Mouse (Mus musculus): Measurements from ENCODE around the gene Cd59a. TPM values are rescaled to one million over a fixed set of nuclear protein-coding genes. Genes with fewer than 3 reads are reported as not detected.
A peak's percentile ranks its signal among the peaks of the same experiment; 100 is the strongest.
"Not testable (repeated sequence)": the region's sequence is repeated elsewhere in the genome, so short reads cannot be mapped to it uniquely, and the experiment has no call there.

Gene Cd59a
- polyA plus RNA-seq, 1 experiment from 2014 or later, result 19.8 TPM

DNA sequence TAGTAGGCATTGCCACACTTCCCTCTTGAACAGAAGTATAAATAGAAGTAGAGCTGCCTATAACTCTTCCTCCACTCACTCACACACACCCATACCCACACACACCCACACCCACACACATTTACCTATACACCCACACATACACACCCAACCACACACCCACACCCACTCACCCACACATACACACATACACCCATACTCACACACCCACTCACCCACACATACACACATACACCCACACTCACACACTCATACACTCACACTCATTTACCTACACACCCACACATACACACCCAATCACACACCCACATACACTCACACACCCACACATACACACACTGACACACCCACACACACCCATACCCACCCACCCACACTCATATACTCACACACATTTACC lies 13.1 kb upstream of the Cd59a start:
- Histone ChIP-seq H3K27ac (no peak overlapping the region), H3K4me1 (no peaks in the 10 kb centered on the region), H3K9me3 (no peaks in the 10 kb centered on the region), H3K4me3 (no peak overlapping the region), H3K27me3 (no peaks in the 10 kb centered on the region), H3K4me2 (replicated peaks) (no peak overlapping the region), H3K36me3 (no peaks in the 10 kb centered on the region), H3K9ac (no peak overlapping the region)
- ATAC-seq (ENCODE audit: low FRiP score, low read depth), result no peak

DNA sequence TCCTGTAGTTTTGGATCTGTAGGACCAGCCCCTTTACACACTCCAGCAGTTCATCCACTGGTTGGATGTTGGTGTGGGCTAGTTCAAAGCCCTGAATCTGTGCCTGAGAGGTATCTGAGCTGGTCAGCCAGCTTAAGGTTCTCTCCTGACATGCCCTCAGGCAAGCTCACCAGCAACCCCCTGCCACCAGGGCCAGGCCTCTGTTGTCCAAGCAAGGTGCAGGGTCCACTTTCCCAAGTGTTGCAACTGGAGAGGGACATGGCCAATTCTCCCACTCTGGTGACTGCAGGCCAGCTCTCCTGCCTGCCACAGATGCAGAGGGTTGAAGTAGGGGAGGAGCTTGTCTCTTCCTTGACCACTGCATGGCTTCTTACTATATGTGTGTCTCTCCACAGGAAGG lies 11.6 kb upstream of the Cd59a start:
- not testable (repeated sequence) for ATAC-seq (ENCODE audit: low FRiP score, low read depth)

DNA sequence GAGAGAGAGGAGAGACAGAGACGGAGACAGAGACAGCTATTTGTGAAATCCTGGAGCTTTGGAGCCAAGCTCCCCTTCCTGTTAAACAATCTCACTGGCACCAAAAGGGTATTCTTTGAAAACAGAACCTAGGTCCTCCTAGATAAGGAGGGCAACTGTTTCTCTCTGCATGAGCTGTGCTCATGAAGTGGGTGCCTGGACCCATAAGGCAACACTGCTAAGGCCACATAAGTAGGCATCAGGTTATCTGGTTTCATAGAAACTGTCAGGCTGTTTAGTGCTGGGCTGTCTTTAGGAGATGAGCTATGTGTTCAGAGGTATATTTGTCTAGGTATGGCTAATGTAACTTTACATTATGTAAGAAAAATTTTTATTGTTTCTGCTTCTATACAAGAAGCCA lies 8.0 kb upstream of the Cd59a start:
- not testable (repeated sequence) for H3K4me1 ChIP-seq; H3K27ac ChIP-seq; H3K9me3 ChIP-seq; H3K27me3 ChIP-seq; H3K4me3 ChIP-seq; H3K9ac ChIP-seq; H3K4me2 ChIP-seq (replicated peaks); ATAC-seq (ENCODE audit: low FRiP score, low read depth); H3K36me3 ChIP-seq
- 86% methylated on average over 1 of the region's 1 CpGs for WGBS

More for the DNA sequence above, 11.6 kb upstream of the Cd59a start:
- H3K4me2 ChIP-seq (replicated peaks); H3K9ac ChIP-seq; H3K27ac ChIP-seq; H3K27me3 ChIP-seq; H3K4me3 ChIP-seq; H3K9me3 ChIP-seq; H3K4me1 ChIP-seq; H3K36me3 ChIP-seq: not testable (repeated sequence)

DNA sequence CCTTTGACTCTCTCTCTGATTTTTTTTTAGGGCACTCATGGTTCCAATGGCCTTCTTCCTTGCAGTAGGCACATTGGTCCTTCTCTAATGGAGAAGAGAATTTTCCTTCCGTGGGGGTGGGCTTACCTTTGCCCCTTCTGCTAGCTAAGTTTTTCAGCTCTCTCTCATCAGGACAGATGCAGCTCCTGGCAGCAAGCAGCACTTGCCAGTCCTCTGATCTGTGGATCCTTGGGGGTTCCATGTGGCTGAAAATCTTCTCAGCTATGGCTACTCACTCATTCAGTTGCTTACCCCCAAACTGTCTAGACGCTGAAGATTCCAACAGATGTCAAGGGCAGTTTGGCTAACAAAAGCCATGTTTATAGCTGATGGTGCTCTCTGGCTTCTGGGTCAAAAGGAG lies 2.3 kb upstream of the Cd59a start:
- Histone ChIP-seq H3K9ac (no peak overlapping the region), H3K27me3 (no peaks in the 10 kb centered on the region), H3K27ac (no peak overlapping the region), H3K4me2 (replicated peaks) (no peak overlapping the region), H3K9me3 (no peaks in the 10 kb centered on the region), H3K4me3 (no peak overlapping the region), H3K36me3 (no peaks in the 10 kb centered on the region), H3K4me1 (peaks cover 11% of the 10 kb centered on the region)
- no peak for ATAC-seq (ENCODE audit: low FRiP score, low read depth)
- 64% methylated on average over 2 of the region's 2 CpGs for WGBS

DNA sequence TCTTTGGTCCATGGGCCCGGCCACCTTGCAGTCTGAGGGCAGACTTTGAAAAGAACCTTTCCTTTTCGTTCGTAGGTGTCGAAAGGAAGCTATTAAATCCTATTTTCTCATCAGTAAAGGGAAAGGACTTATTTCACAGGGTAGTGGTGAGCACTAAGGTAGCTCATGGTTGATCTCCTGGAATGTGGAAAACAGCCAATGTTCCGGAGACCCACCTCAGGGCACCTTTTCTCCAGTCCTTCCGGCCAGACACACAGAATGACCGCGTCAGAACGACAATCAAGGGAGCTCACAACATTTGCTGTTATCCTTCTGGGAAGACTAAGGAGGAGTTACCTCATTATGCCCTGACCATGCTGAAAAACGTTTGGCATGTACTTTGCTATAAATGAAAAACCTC lies 655 bp downstream of the Cd59a start:
- H3K27me3 ChIP-seq, result no peaks in the 10 kb centered on the region
- H3K27ac ChIP-seq, result peak overlapping the region; percentile 67; the same call in 1 of the 2 replicates
- ATAC-seq (ENCODE audit: low FRiP score, low read depth), result 0 out of 2 replicates have a peak, but pooled peaks have one; percentile 5
- no peaks in the 10 kb centered on the region for H3K9me3 ChIP-seq
- H3K36me3 ChIP-seq, result no peaks in the 10 kb centered on the region
- WGBS, result 42% methylated on average over 10 of the region's 10 CpGs
- peak overlapping the region; percentile 50 for H3K4me3 ChIP-seq
- peaks cover 13% of the 10 kb centered on the region for H3K4me1 ChIP-seq
- H3K4me2 ChIP-seq (replicated peaks), result peak overlapping the region; percentile 73
- peak overlapping the region; percentile 61 for H3K9ac ChIP-seq

DNA sequence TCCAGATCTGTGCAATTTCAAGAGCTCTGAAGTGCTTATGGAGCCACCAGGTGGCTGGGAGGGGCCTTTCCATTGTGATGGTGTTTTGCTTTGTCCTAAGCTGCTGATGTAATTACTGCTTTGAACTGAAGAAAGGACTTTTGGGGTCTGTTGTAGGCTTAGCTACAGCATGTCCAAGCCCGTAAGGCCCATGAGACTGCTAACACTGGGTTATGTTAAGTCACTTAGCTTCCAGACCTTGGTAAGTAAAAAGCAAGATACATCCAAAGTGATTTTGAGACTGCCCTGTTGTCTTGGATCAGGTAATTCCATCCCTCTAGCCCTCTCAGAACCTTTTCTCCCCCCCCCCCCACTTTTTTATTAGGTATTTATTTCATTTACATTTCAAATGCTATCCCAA lies 1.2 kb downstream of the Cd59a start:
- not testable (repeated sequence) for H3K27ac ChIP-seq; ATAC-seq (ENCODE audit: low FRiP score, low read depth); H3K4me3 ChIP-seq; H3K9me3 ChIP-seq; H3K27me3 ChIP-seq; H3K36me3 ChIP-seq; H3K9ac ChIP-seq
- Histone ChIP-seq H3K4me1 (peaks cover 13% of the 10 kb centered on the region), H3K4me2 (replicated peaks) (peak overlapping the region; percentile 73; the same call in 1 of the 2 replicates)
- WGBS, result 57% methylated on average over 1 of the region's 1 CpGs

DNA sequence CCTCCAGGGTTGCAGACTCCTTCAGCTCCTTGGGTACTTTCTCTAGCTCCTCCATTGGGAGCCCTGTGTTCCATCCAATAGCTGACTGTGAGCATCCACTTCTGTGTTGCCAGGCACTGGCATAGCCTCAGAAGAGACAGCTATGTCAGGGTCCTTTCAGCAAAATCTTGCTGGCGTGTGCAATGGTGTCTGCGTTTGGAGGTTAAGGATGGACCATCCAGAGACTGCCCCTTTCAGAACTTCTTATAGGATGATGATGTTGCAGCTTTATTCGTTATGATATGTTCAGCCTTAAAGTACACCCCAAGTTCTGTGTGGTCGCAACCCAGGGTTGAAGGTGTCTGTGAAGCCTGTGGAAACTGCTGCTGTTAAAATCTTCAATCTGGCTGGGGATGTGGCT lies 1.8 kb downstream of the Cd59a start:
- H3K4me3 ChIP-seq; H3K36me3 ChIP-seq; H3K27me3 ChIP-seq; H3K27ac ChIP-seq; H3K9ac ChIP-seq; H3K4me2 ChIP-seq (replicated peaks); ATAC-seq (ENCODE audit: low FRiP score, low read depth); H3K9me3 ChIP-seq: not testable (repeated sequence)
- 84% methylated on average over 4 of the region's 4 CpGs for WGBS
- peaks cover 13% of the 10 kb centered on the region for H3K4me1 ChIP-seq

DNA sequence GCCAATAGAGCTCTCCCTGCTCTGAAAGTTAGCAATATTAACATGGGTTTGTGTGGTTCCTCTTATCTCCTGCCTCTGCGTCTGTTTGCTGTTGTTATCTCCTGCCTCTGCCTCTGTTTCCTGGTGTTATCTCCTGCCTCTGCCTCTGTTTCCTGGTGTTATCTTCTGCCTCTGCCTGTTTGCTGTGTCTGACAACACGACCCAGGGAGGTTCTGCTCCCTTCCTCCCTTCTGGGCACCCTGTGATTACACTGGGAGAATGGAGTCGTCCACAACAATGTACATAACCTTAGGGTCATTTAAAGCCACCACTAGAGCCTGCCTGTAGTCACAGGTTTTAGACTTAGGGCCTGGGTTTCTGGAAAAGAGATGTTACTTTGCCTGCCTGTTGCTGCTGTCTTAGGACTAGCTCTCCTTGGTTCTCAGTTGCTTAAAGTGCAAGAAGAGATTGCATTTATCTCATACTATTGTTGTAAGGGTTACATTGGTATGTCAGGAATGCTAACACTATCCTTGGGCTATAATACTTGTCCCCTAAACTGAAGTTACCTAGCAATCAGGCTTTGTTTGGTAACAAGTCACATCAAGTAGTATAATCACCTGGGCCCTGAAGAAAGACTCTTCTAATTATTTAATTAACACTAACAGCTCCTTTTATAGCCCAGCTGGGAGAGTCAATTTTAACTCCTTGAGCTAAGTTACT lies 3.1 kb downstream of the Cd59a start:
- 37% methylated on average over 3 of the region's 3 CpGs for WGBS
- Histone ChIP-seq H3K9ac (no peak overlapping the region), H3K4me2 (replicated peaks) (no peak overlapping the region), H3K4me1 (peaks cover 13% of the 10 kb centered on the region), H3K36me3 (no peaks in the 10 kb centered on the region), H3K27me3 (no peaks in the 10 kb centered on the region), H3K27ac (no peak overlapping the region), H3K4me3 (no peak overlapping the region), H3K9me3 (no peaks in the 10 kb centered on the region)
- no peak for ATAC-seq (ENCODE audit: low FRiP score, low read depth)

DNA sequence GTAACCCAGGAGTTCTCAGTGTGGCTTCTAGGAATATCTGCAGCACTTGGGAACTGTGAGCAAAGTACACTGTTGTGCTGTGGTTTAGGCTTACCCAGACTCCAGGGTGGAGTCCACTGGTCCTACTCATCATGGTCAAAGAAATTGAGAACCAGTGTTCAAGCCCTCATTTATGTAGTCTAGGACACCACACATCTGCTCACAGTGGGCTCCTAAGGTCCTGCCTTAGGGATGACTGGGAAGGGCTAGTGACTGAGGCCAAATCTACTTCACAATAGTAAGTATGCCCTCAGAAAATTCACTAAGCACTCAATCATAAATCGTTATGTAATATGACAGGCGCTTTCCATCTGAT lies 3.6 kb downstream of the Cd59a start:
- Histone ChIP-seq H3K9ac (no peak overlapping the region), H3K9me3 (no peaks in the 10 kb centered on the region), H3K4me2 (replicated peaks) (no peak overlapping the region), H3K4me3 (no peak overlapping the region), H3K36me3 (no peaks in the 10 kb centered on the region), H3K27me3 (no peaks in the 10 kb centered on the region), H3K27ac (no peak overlapping the region), H3K4me1 (peaks cover 13% of the 10 kb centered on the region)
- 94% methylated on average over 2 of the region's 2 CpGs for WGBS
- ATAC-seq (ENCODE audit: low FRiP score, low read depth), result no peak

DNA sequence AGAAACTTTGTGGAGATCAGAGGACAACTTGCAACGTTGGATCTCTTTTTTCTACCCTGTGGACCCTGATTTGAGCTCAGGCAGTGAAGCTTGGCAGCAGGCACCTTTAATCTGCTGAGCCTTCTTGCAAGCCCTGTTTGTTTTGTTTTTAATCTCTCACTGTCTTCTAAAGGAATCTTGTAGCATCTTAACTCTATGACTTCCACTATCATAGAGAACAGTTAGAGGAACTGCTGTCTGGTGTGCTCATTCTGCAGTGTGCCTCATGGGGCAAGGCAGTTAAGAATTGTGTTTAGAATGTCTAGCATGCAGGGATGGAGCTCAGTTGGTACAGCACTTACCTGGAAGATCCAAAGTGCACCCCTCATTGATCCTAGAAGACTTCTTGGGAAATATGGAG lies 4.3 kb downstream of the Cd59a start:
- H3K4me3 ChIP-seq, result no peak overlapping the region
- no peaks in the 10 kb centered on the region for H3K27me3 ChIP-seq
- peaks cover 13% of the 10 kb centered on the region for H3K4me1 ChIP-seq
- H3K27ac ChIP-seq, result no peak overlapping the region
- ATAC-seq (ENCODE audit: low FRiP score, low read depth), result no peak
- H3K36me3 ChIP-seq, result no peaks in the 10 kb centered on the region
- H3K4me2 ChIP-seq (replicated peaks), result no peak overlapping the region
- 53% methylated on average over 1 of the region's 1 CpGs for WGBS
- H3K9ac ChIP-seq, result no peak overlapping the region
- H3K9me3 ChIP-seq, result no peaks in the 10 kb centered on the region

DNA sequence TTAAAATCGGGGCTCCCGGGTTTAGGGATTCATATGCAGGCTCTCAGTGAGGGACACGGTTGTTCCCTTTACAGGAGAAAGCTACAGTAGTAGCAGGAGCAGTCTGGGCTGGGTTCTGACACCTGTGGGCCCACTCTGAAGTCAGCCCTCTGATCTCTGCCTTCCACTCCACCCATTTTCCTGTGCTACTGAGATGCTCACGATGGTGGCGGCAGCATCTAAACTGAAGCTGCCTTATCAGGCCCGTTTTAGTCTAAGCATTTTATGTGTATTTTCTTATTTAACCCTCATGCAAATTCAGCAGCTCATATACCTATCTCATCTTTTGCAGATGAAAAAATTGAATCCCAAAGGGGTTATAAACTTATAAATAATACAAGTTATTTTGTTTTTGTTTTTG lies 9.2 kb downstream of the Cd59a start:
- no peak overlapping the region for H3K27ac ChIP-seq
- H3K36me3 ChIP-seq, result no peaks in the 10 kb centered on the region
- ATAC-seq (ENCODE audit: low FRiP score, low read depth), result no peak
- no peak overlapping the region for H3K9ac ChIP-seq
- H3K9me3 ChIP-seq, result no peaks in the 10 kb centered on the region
- H3K4me3 ChIP-seq, result no peak overlapping the region
- WGBS, result 81% methylated on average over 6 of the region's 6 CpGs
- H3K4me2 ChIP-seq (replicated peaks), result no peak overlapping the region
- H3K4me1 ChIP-seq, result 0 out of 2 replicates have a peak, but pooled peaks cover 2% of the 10 kb centered on the region
- H3K27me3 ChIP-seq, result no peaks in the 10 kb centered on the region

DNA sequence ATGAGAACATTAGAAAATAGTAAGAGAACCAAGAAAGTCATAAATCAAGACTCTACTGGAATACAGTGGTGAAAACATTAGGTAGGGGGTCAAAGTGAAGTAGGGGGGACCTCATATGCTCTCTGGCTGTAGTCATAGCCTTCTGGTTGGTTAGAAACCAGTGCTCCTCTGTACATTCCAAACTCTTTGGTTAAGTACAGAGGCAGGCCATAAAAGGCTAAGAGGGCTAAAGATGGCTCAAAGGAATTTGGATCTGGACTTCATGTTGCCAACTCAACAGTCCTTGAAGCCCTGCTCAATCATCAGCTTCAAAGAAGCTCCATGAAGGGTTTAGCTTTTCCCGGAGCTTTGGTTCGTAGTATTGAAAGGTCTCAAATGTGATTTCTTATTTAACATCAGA lies 13.4 kb downstream of the Cd59a start:
- not testable (repeated sequence) for H3K27ac ChIP-seq; H3K9me3 ChIP-seq; H3K27me3 ChIP-seq; H3K4me1 ChIP-seq; ATAC-seq (ENCODE audit: low FRiP score, low read depth); H3K36me3 ChIP-seq; H3K4me3 ChIP-seq; H3K4me2 ChIP-seq (replicated peaks); H3K9ac ChIP-seq
- WGBS, result 59% methylated on average over 2 of the region's 2 CpGs

DNA sequence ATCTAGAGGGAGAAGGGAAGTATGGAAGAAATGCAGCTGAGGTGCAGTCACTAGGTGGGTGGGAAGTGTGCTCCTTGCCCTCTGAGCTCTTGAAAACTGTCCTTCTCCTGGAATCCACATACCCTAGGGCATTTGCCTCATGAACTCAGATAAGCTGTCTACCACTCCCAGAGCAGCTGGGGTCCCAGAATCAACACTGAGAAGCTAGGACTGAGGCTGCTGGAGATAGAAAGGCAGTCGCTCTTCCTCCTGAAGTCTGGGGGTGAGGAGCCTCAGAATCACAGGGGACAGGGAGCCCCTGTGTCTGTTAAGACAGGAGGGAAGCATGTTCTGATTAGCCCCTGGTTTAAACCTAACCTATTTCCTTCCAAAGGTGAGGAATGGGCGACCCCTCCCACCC lies 13.9 kb downstream of the Cd59a start:
- no peak overlapping the region for H3K4me3 ChIP-seq
- ATAC-seq (ENCODE audit: low FRiP score, low read depth), result no peak
- H3K4me1 ChIP-seq, result no peaks in the 10 kb centered on the region
- H3K9ac ChIP-seq, result no peak overlapping the region
- no peak overlapping the region for H3K27ac ChIP-seq
- no peaks in the 10 kb centered on the region for H3K36me3 ChIP-seq
- no peak overlapping the region for H3K4me2 ChIP-seq (replicated peaks)
- 62% methylated on average over 2 of the region's 2 CpGs for WGBS
- H3K9me3 ChIP-seq, result no peaks in the 10 kb centered on the region
- H3K27me3 ChIP-seq, result no peaks in the 10 kb centered on the region

Data from limb, embryonic 13.5 days (tissue).